Mouse (Mus musculus) lung, postnatal 0 days (tissue): ENCODE measurements around the gene Chil1.

Experiments
- CTCF ChIP-seq: IDR thresholded peaks from 2 replicates; pipeline ENCODE4 v1.5.1; 2016; ENCODE audit warnings: antibody characterized with exemption, mild to moderate bottlenecking
- EP300 ChIP-seq: IDR thresholded peaks from 2 replicates; pipeline ENCODE4 v1.6.1; 2016; ENCODE audit warnings: antibody characterized with exemption, mild to moderate bottlenecking, control low read depth

- TF ChIP-seq EP300 (no peak), CTCF (no peak)
Measured at GRCm38 (mm10) chr1:134230638-134231228, 48.8 kb downstream of the Chil1 start.
